Mouse (Mus musculus): Measurements from ENCODE around the gene Pwp2. TPM values are rescaled to one million over a fixed set of nuclear protein-coding genes. Genes with fewer than 3 reads are reported as not detected.

The Pwp2 gene
- polyA plus RNA-seq, 1 experiment: 32.4 TPM

GRCm38 (mm10) chr10:78159906-78160305 lies 25.0 kb downstream of the Pwp2 start:
- TF ChIP-seq USF1 (IDR thresholded peaks at IDR 0.05; ENCODE audit: low read depth) (no peak), MAX (IDR thresholded peaks at IDR 0.05) (peak; percentile 18), CEBPB (IDR thresholded peaks at IDR 0.05; ENCODE audit: low read depth) (no peak), MYOG (IDR thresholded peaks at IDR 0.05; ENCODE audit: control insufficient read depth, extremely low read depth, insufficient read length) (no peak), FOSL1 (IDR thresholded peaks at IDR 0.05; ENCODE audit: insufficient read depth, low read length, poor library complexity, severe bottlenecking) (no peak), CTCF (IDR thresholded peaks at IDR 0.05; ENCODE audit: control insufficient read depth, insufficient read depth, insufficient read length) (peak; percentile 67)
- Histone ChIP-seq H3K36me3 (ENCODE audit: control insufficient read depth, insufficient read depth) (no peaks in the 10 kb centered on the region), H3K27me3 (ENCODE audit: control insufficient read depth, insufficient read depth, insufficient read length) (peaks cover 4% of the 10 kb centered on the region), H3K4me3 (ENCODE audit: insufficient read depth, poor library complexity, severe bottlenecking) (no peak overlapping the region), H3K79me2 (ENCODE audit: control insufficient read depth, insufficient read depth) (no peaks in the 10 kb centered on the region), H3K79me3 (ENCODE audit: low read depth) (no peaks in the 10 kb centered on the region), H3ac (ENCODE audit: control insufficient read depth, insufficient read length, low read depth) (no peak overlapping the region)

- Histone ChIP-seq H3K4me3 (ENCODE audit: insufficient read depth, poor library complexity, severe bottlenecking) (no peak overlapping the region), H3K27me3 (ENCODE audit: control insufficient read depth, insufficient read depth, insufficient read length) (peaks cover 4% of the 10 kb centered on the region), H3K79me2 (ENCODE audit: control insufficient read depth, insufficient read depth) (no peaks in the 10 kb centered on the region), H3K36me3 (ENCODE audit: control insufficient read depth, insufficient read depth) (no peaks in the 10 kb centered on the region), H3K79me3 (ENCODE audit: low read depth) (no peaks in the 10 kb centered on the region), H3ac (ENCODE audit: control insufficient read depth, insufficient read length, low read depth) (no peak overlapping the region)
- TF ChIP-seq MYOD1 (IDR thresholded peaks at IDR 0.05; ENCODE audit: control insufficient read depth, insufficient read length, low read depth): no peak
- TF ChIP-seq USF1 (IDR thresholded peaks at IDR 0.05; ENCODE audit: low read depth): no peak
- TF ChIP-seq MYOG (IDR thresholded peaks at IDR 0.05; ENCODE audit: control insufficient read depth, extremely low read depth, insufficient read length): no peak
- no peak for TF ChIP-seq FOSL1 (IDR thresholded peaks at IDR 0.05; ENCODE audit: insufficient read depth, low read length, poor library complexity, severe bottlenecking)
- no peak for TF ChIP-seq CEBPB (IDR thresholded peaks at IDR 0.05; ENCODE audit: low read depth)
- TF ChIP-seq CTCF (IDR thresholded peaks at IDR 0.05; ENCODE audit: control insufficient read depth, insufficient read depth, insufficient read length): no peak
- TF ChIP-seq MAX (IDR thresholded peaks at IDR 0.05): no peak
These were observed 25.6 kb downstream of the Pwp2 start for GRCm38 (mm10) chr10:78159252-78159878.

GRCm38 (mm10) chr10:78158041-78158440 lies 26.9 kb downstream of the Pwp2 start:
- H3K27me3 ChIP-seq (ENCODE audit: control insufficient read depth, insufficient read depth, insufficient read length): peaks cover 12% of the 10 kb centered on the region
- no peak overlapping the region for H3ac ChIP-seq (ENCODE audit: control insufficient read depth, insufficient read length, low read depth)
- H3K79me3 ChIP-seq (ENCODE audit: low read depth): no peaks in the 10 kb centered on the region
- no peaks in the 10 kb centered on the region for H3K36me3 ChIP-seq (ENCODE audit: control insufficient read depth, insufficient read depth)
- H3K4me3 ChIP-seq (ENCODE audit: insufficient read depth, poor library complexity, severe bottlenecking): no peak overlapping the region
- no peak for TF ChIP-seq MYOG (IDR thresholded peaks at IDR 0.05; ENCODE audit: control insufficient read depth, extremely low read depth, insufficient read length)
- TF ChIP-seq MYOD1 (IDR thresholded peaks at IDR 0.05; ENCODE audit: control insufficient read depth, insufficient read length, low read depth): no peak
- no peak for TF ChIP-seq FOSL1 (IDR thresholded peaks at IDR 0.05; ENCODE audit: insufficient read depth, low read length, poor library complexity, severe bottlenecking)
- TF ChIP-seq CEBPB (IDR thresholded peaks at IDR 0.05; ENCODE audit: low read depth): no peak
- TF ChIP-seq MAX (IDR thresholded peaks at IDR 0.05): no peak
- H3K79me2 ChIP-seq (ENCODE audit: control insufficient read depth, insufficient read depth): no peaks in the 10 kb centered on the region

- Histone ChIP-seq H3K4me3 (ENCODE audit: insufficient read depth, poor library complexity, severe bottlenecking) (no peak overlapping the region), H3K79me3 (ENCODE audit: low read depth) (no peaks in the 10 kb centered on the region), H3K36me3 (ENCODE audit: control insufficient read depth, insufficient read depth) (no peaks in the 10 kb centered on the region), H3K79me2 (ENCODE audit: control insufficient read depth, insufficient read depth) (no peaks in the 10 kb centered on the region), H3K27me3 (ENCODE audit: control insufficient read depth, insufficient read depth, insufficient read length) (peaks cover 13% of the 10 kb centered on the region), H3ac (ENCODE audit: control insufficient read depth, insufficient read length, low read depth) (no peak overlapping the region)
- TF ChIP-seq FOSL1 (IDR thresholded peaks at IDR 0.05; ENCODE audit: insufficient read depth, low read length, poor library complexity, severe bottlenecking) (no peak), MYOD1 (IDR thresholded peaks at IDR 0.05; ENCODE audit: control insufficient read depth, insufficient read length, low read depth) (no peak), MYOG (IDR thresholded peaks at IDR 0.05; ENCODE audit: control insufficient read depth, extremely low read depth, insufficient read length) (no peak), USF1 (IDR thresholded peaks at IDR 0.05; ENCODE audit: low read depth) (no peak), MAX (IDR thresholded peaks at IDR 0.05) (no peak)
These were observed 28.0 kb downstream of the Pwp2 start for GRCm38 (mm10) chr10:78156926-78157325.

GRCm38 (mm10) chr10:78148834-78149766 lies 35.8 kb downstream of the Pwp2 start:
- H3K27me3 ChIP-seq (ENCODE audit: control insufficient read depth, insufficient read depth, insufficient read length): peaks cover 38% of the 10 kb centered on the region
- no peak overlapping the region for H3K4me3 ChIP-seq (ENCODE audit: insufficient read depth, poor library complexity, severe bottlenecking)
- H3K79me2 ChIP-seq (ENCODE audit: control insufficient read depth, insufficient read depth): no peaks in the 10 kb centered on the region
- TF ChIP-seq CTCF (IDR thresholded peaks at IDR 0.05; ENCODE audit: control insufficient read depth, insufficient read depth, insufficient read length) (no peak), MYOG (IDR thresholded peaks at IDR 0.05; ENCODE audit: control insufficient read depth, extremely low read depth, insufficient read length) (no peak), MAX (IDR thresholded peaks at IDR 0.05) (no peak), USF1 (IDR thresholded peaks at IDR 0.05; ENCODE audit: low read depth) (no peak), FOSL1 (IDR thresholded peaks at IDR 0.05; ENCODE audit: insufficient read depth, low read length, poor library complexity, severe bottlenecking) (no peak), MYOD1 (IDR thresholded peaks at IDR 0.05; ENCODE audit: control insufficient read depth, insufficient read length, low read depth) (no peak), CEBPB (IDR thresholded peaks at IDR 0.05; ENCODE audit: low read depth) (no peak)
- H3K36me3 ChIP-seq (ENCODE audit: control insufficient read depth, insufficient read depth): no peaks in the 10 kb centered on the region
- no peaks in the 10 kb centered on the region for H3K79me3 ChIP-seq (ENCODE audit: low read depth)
- H3ac ChIP-seq (ENCODE audit: control insufficient read depth, insufficient read length, low read depth): no peak overlapping the region
